ENCODE assay signal across 9 mouse cellular contexts in genomic region chr1:133742517-133742916, GRCm38 (mm10). TPM values are rescaled to one million over a fixed set of nuclear protein-coding genes. Genes with fewer than 3 reads are reported as not detected.
DNase-seq lines count a peak whose midpoint lies in the region; ATAC-seq and TF ChIP-seq lines count a peak whose summit lies in the region.
"Had no signal": no experiment of that assay in that cellular context is flagged by ENCODE, and none has a peak within 500 bp of the region (broad histone marks: within the 10 kb centered on the region; RNA-seq: fewer than 3 reads in every experiment).

No protein-coding gene starts in this region.

- H3K9ac ChIP-seq in heart, embryonic 12.5 days: peak overlapping the region; percentile 0; the same call in 1 of the 2 replicates
- H3K9ac ChIP-seq in neural tube, embryonic 12.5 days: no peak overlapping the region
- no peak overlapping the region for H3K9ac ChIP-seq in hindbrain, postnatal 0 days (replicated peaks; ENCODE audit: low read length)
- H3K9ac ChIP-seq: liver, embryonic 15.5 days had no signal

- intact Hi-C loops in heart, postnatal 25 days (cut with DNase I): no loop called here

- no peaks in the 10 kb centered on the region for H3K27me3 ChIP-seq in heart, embryonic 12.5 days (replicated peaks)
- no peaks in the 10 kb centered on the region for H3K27me3 ChIP-seq in neural tube, embryonic 12.5 days (replicated peaks)
- H3K27me3 ChIP-seq in hindbrain, postnatal 0 days (ENCODE audit: insufficient read depth, low read length): no peaks in the 10 kb centered on the region
- H3K27me3 ChIP-seq: liver, embryonic 15.5 days had no signal

- H3K27ac ChIP-seq in heart, embryonic 12.5 days (ENCODE audit: poor library complexity, severe bottlenecking): no peak overlapping the region
- no peak overlapping the region for H3K27ac ChIP-seq in neural tube, embryonic 12.5 days
- H3K27ac ChIP-seq in hindbrain, postnatal 0 days: no peak overlapping the region
- H3K27ac ChIP-seq: liver, embryonic 15.5 days had no signal

- no peak overlapping the region for H3K4me3 ChIP-seq in heart, embryonic 12.5 days
- H3K4me3 ChIP-seq in neural tube, embryonic 12.5 days: no peak overlapping the region
- H3K4me3 ChIP-seq in hindbrain, postnatal 0 days (ENCODE audit: low read length): no peak overlapping the region
- H3K4me3 ChIP-seq: liver, embryonic 15.5 days had no signal

- 52% methylated on average over 8 of the region's 8 CpGs for WGBS in heart, embryonic 12.5 days
- WGBS in neural tube, embryonic 12.5 days: 21% methylated on average over 8 of the region's 8 CpGs
- 32% methylated on average over 8 of the region's 8 CpGs for WGBS in hindbrain, postnatal 0 days

- no peak for DNase-seq in heart, postnatal 25 days (ENCODE audit: low spot score)
- no peak for DNase-seq in neural tube, embryonic 10.5 days (ENCODE audit: extremely low spot score, low spot score)
- peak; percentile 28 for DNase-seq in hindbrain, postnatal 0 days (ENCODE audit: low spot score)
- no peak for DNase-seq in spleen, adult 12 weeks (ENCODE audit: low spot score)
- no peak for DNase-seq in urinary bladder, postnatal 36 days (ENCODE audit: low spot score in 2 of 2)
- DNase-seq: thymus, postnatal 25 days had no signal

- peaks cover 28% of the 10 kb centered on the region for H3K36me3 ChIP-seq in heart, embryonic 12.5 days
- H3K36me3 ChIP-seq in neural tube, embryonic 12.5 days: no peaks in the 10 kb centered on the region
- no peaks in the 10 kb centered on the region for H3K36me3 ChIP-seq in hindbrain, postnatal 0 days (ENCODE audit: insufficient read depth, low read length)

- no peak for TF ChIP-seq CTCF in hindbrain, postnatal 0 days (IDR thresholded peaks at IDR 0.05; ENCODE audit: low read depth)

- H3K4me1 ChIP-seq in heart, embryonic 12.5 days (replicated peaks): peaks cover 44% of the 10 kb centered on the region
- H3K4me1 ChIP-seq in neural tube, embryonic 12.5 days: peaks cover 14% of the 10 kb centered on the region
- peaks cover 7% of the 10 kb centered on the region; the same call in 1 of the 2 replicates for H3K4me1 ChIP-seq in hindbrain, postnatal 0 days (ENCODE audit: insufficient read depth, low read length)

- H3K9me3 ChIP-seq in heart, embryonic 12.5 days (replicated peaks): no peaks in the 10 kb centered on the region
- no peaks in the 10 kb centered on the region for H3K9me3 ChIP-seq in neural tube, embryonic 12.5 days
- H3K9me3 ChIP-seq in hindbrain, postnatal 0 days (ENCODE audit: low read length): no peaks in the 10 kb centered on the region
- H3K9me3 ChIP-seq: liver, embryonic 15.5 days had no signal

- H3K4me2 ChIP-seq in heart, embryonic 12.5 days: no peak overlapping the region
- H3K4me2 ChIP-seq in neural tube, embryonic 12.5 days (replicated peaks): no peak overlapping the region
- H3K4me2 ChIP-seq in hindbrain, postnatal 0 days (ENCODE audit: low read depth, low read length): no peak overlapping the region
- H3K4me2 ChIP-seq: liver, embryonic 15.5 days had no signal

- no peak for ATAC-seq in heart, embryonic 12.5 days (ENCODE audit: insufficient number of reproducible peaks, low FRiP score)
- ATAC-seq in neural tube, embryonic 12.5 days (ENCODE audit: low FRiP score, low read depth): peak; percentile 21; the same call in 1 of the 2 replicates
- ATAC-seq in hindbrain, postnatal 0 days: no peak

RNA-seq across cellular contexts. Expression of gene Lax1, which starts 52.6 kb away (rescaled TPM):
- 0.50 and 0.53 TPM in 2 replicates for polyA plus RNA-seq in heart, embryonic 12.5 days (2016; fragmentation: Nextera tagmentation; extraction: Ambion mirVana)
- under 1 TPM in 1 of 2 experiments, not detected in 1; 0.36 TPM for total RNA-seq in heart, postnatal 25 days (2021)
- polyA plus RNA-seq in neural tube, embryonic 12.5 days (2016; fragmentation: Nextera tagmentation; extraction: Ambion mirVana): 0.31 TPM in 1 of 2 replicates, not detected in the other
- 0.10 TPM in 1 of 2 replicates, not detected in the other for total RNA-seq in hindbrain, postnatal 0 days (2014; rRNA removed)
- polyA plus RNA-seq in hindbrain, postnatal 0 days (2015; fragmentation: Nextera tagmentation; extraction: Ambion mirVana): 0.08 and 0.13 TPM in 2 replicates

RNA-seq across cellular contexts. Expression of gene Atp2b4, which starts 58.3 kb away (rescaled TPM):
- 24.5 and 29.6 TPM in 2 replicates for polyA plus RNA-seq in heart, embryonic 12.5 days (2016; fragmentation: Nextera tagmentation; extraction: Ambion mirVana)
- 10 to 100 TPM; 20.5 to 24.0 TPM for total RNA-seq in heart, postnatal 25 days (2021)
- polyA plus RNA-seq in neural tube, embryonic 12.5 days (2016; fragmentation: Nextera tagmentation; extraction: Ambion mirVana): 8.6 and 10.2 TPM in 2 replicates
- total RNA-seq in hindbrain, postnatal 0 days (2014; rRNA removed): 56.6 and 57.3 TPM in 2 replicates
- 13.2 and 13.4 TPM in 2 replicates for polyA plus RNA-seq in hindbrain, postnatal 0 days (2015; fragmentation: Nextera tagmentation; extraction: Ambion mirVana)
